Mouse (Mus musculus) liver, embryonic 11.5 days (tissue): Measurements from ENCODE around the gene Zpld1. TPM values are rescaled to one million over a fixed set of nuclear protein-coding genes. Genes with fewer than 3 reads are reported as not detected.

Experiments
- ATAC-seq: fragments of 200-750 bp; cut with Nextera tagmentation; replicated peaks from 2 replicates; pipeline ENCODE4 v1.8.0; 2017; ENCODE audit warnings: moderate number of reproducible peaks, mild to moderate bottlenecking, moderate TSS enrichment, moderate library complexity; ENCODE audit not compliant: low FRiP score
- DNase-seq: peaks from one replicate; pipeline ENCODE4 v3.0.0-alpha.2; 2017; ENCODE audit warnings: low spot score
- H3K27ac ChIP-seq: fragments of 300-500 bp; sonication (generic); 2 replicates; pipeline ENCODE4 v1.5.1; 2014; ENCODE audit warnings: mild to moderate bottlenecking, low read depth, low read length, control low read depth
- H3K27me3 ChIP-seq: fragments of 300-500 bp; sonication (generic); replicated peaks from 2 replicates; pipeline ENCODE4 v1.6.1; 2014; ENCODE audit warnings: low read length, mixed read lengths; ENCODE audit not compliant: control insufficient read depth, insufficient read depth
- H3K36me3 ChIP-seq: fragments of 300-500 bp; sonication (generic); 2 replicates; pipeline ENCODE4 v1.6.1; 2014; ENCODE audit warnings: mild to moderate bottlenecking, low read length, moderate library complexity, mixed read lengths; ENCODE audit not compliant: control insufficient read depth, insufficient read depth
- H3K4me1 ChIP-seq: fragments of 300-500 bp; sonication (generic); replicated peaks from 2 replicates; pipeline ENCODE4 v1.6.1; 2014; ENCODE audit warnings: low read length, mixed read lengths; ENCODE audit not compliant: control insufficient read depth, insufficient read depth
- H3K4me2 ChIP-seq: fragments of 300-500 bp; sonication (generic); 2 replicates; pipeline ENCODE4 v1.6.1; 2014; ENCODE audit warnings: mild to moderate bottlenecking, control low read depth, moderate library complexity
- H3K4me3 ChIP-seq: fragments of 300-500 bp; sonication (generic); 2 replicates; pipeline ENCODE4 v1.5.1; 2014; ENCODE audit warnings: low read depth, low read length, control low read depth
- H3K9ac ChIP-seq: fragments of 300-500 bp; sonication (generic); 2 replicates; pipeline ENCODE4 v1.6.1; 2014; ENCODE audit warnings: low read depth, low read length, control low read depth
- H3K9me3 ChIP-seq: fragments of 300-500 bp; sonication (generic); 2 replicates; pipeline ENCODE4 v1.6.1; 2016; ENCODE audit warnings: low read length, inconsistent platforms, mixed read lengths; ENCODE audit not compliant: control insufficient read depth
- WGBS: fragments of 180-500 bp; shearing (Covaris S2); extraction: QIAGEN DNeasy Blood & Tissue Kit; methylation state at CpG from one replicate; pipeline ENCODE4 v1.1.7; 2014; 5-methylcytosine and 5-hydroxymethylcytosine counted together
- polyA plus RNA-seq: library from polyadenylated mRNA; unstranded; fragments of >200 nt; fragmentation: Nextera tagmentation; extraction: Ambion mirVana; gene quantifications from 2 replicates; pipeline ENCODE4 v1.2.1, GENCODE M21; 2014

Zpld1 gene
- polyA plus RNA-seq: not detected in 2 replicates

GRCm38 (mm10) chr16:55297886-55298285 lies at the start of gene Zpld1:
Gene Zpld1 (minus strand): TSS chr16:55297986.
- DNase-seq (no peak), ATAC-seq (no peak)
- Histone ChIP-seq H3K4me2 (no peak within 1 kb of the TSS), H3K27ac (no peak within 1 kb of the TSS), H3K27me3 (no peaks in the 10 kb centered on the region), H3K4me3 (no peak within 1 kb of the TSS), H3K36me3 (no peaks in the 10 kb centered on the region), H3K4me1 (no peaks in the 10 kb centered on the region), H3K9me3 (no peaks in the 10 kb centered on the region), H3K9ac (no peak within 1 kb of the TSS)
- 89% methylated on average over 2 of the region's 2 CpGs for WGBS

GRCm38 (mm10) chr16:55345644-55346043 lies 47.9 kb upstream of the Zpld1 start:
- no peaks in the 10 kb centered on the region for H3K4me1 ChIP-seq
- DNase-seq: no peak
- no peak overlapping the region for H3K9ac ChIP-seq
- ATAC-seq: no peak
- WGBS: 74% methylated on average over 3 of the region's 3 CpGs
- no peaks in the 10 kb centered on the region for H3K27me3 ChIP-seq
- no peaks in the 10 kb centered on the region for H3K9me3 ChIP-seq
- no peaks in the 10 kb centered on the region for H3K36me3 ChIP-seq
- no peak overlapping the region for H3K4me2 ChIP-seq
- H3K27ac ChIP-seq: no peak overlapping the region
- H3K4me3 ChIP-seq: no peak overlapping the region

- Histone ChIP-seq H3K4me3 (no peak overlapping the region), H3K9ac (no peak overlapping the region), H3K9me3 (no peaks in the 10 kb centered on the region), H3K27ac (no peak overlapping the region), H3K4me2 (no peak overlapping the region), H3K4me1 (no peaks in the 10 kb centered on the region), H3K36me3 (no peaks in the 10 kb centered on the region), H3K27me3 (no peaks in the 10 kb centered on the region)
- 65% methylated on average over 8 of the region's 8 CpGs for WGBS
- ATAC-seq (no peak), DNase-seq (no peak)
Observed at GRCm38 (mm10) chr16:55321542-55322514, 24.0 kb upstream of the Zpld1 start.

- DNase-seq (no peak), ATAC-seq (no peak)
- H3K4me1 ChIP-seq: no peaks in the 10 kb centered on the region
Observed at GRCm38 (mm10) chr16:55316996-55317395, 19.2 kb upstream of the Zpld1 start.

GRCm38 (mm10) chr16:55312106-55312505 lies 14.3 kb upstream of the Zpld1 start:
- no peak for ATAC-seq
- H3K27ac ChIP-seq: no peak overlapping the region
- H3K4me3 ChIP-seq: no peak overlapping the region
- H3K9me3 ChIP-seq: no peaks in the 10 kb centered on the region
- no peak for DNase-seq
- WGBS: 74% methylated on average over 3 of the region's 3 CpGs
- no peak overlapping the region for H3K4me2 ChIP-seq
- H3K36me3 ChIP-seq: no peaks in the 10 kb centered on the region
- no peak overlapping the region for H3K9ac ChIP-seq
- no peaks in the 10 kb centered on the region for H3K4me1 ChIP-seq
- no peaks in the 10 kb centered on the region for H3K27me3 ChIP-seq

More at GRCm38 (mm10) chr16:55316996-55317395, 19.2 kb upstream of the Zpld1 start:
- Histone ChIP-seq H3K4me3 (no peak overlapping the region), H3K9me3 (no peaks in the 10 kb centered on the region), H3K36me3 (no peaks in the 10 kb centered on the region), H3K27ac (no peak overlapping the region), H3K27me3 (no peaks in the 10 kb centered on the region), H3K4me2 (no peak overlapping the region), H3K9ac (no peak overlapping the region)

DNA sequence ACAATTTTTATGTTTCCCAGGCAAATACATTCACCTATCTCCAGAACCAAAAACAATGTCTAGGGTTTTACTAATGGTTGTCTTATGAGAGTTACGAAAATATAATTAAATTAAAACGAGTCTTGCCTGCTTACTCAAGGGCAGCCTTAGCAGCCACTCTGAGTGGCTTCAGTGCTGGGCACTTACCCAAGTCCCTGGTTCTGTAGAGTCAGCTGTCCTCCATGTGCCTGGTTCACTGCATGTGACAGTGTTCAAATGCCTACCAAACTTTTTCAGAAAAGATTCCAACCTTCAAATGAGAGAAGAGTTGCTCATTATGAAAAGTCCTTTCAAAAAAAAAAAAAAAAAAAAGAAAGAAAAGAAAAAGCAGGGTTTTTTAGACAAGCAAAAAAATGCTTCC lies 15.1 kb downstream of the Zpld1 start:
- H3K9ac ChIP-seq: no peak overlapping the region
- H3K4me3 ChIP-seq: no peak overlapping the region
- no peak for DNase-seq
- no peaks in the 10 kb centered on the region for H3K9me3 ChIP-seq
- no peak overlapping the region for H3K4me2 ChIP-seq
- ATAC-seq: no peak
- no peaks in the 10 kb centered on the region for H3K36me3 ChIP-seq
- H3K4me1 ChIP-seq: no peaks in the 10 kb centered on the region
- no peak overlapping the region for H3K27ac ChIP-seq
- 64% methylated on average over 2 of the region's 2 CpGs for WGBS
- H3K27me3 ChIP-seq: no peaks in the 10 kb centered on the region

GRCm38 (mm10) chr16:55277447-55277846 lies 20.3 kb downstream of the Zpld1 start:
- no peaks in the 10 kb centered on the region for H3K36me3 ChIP-seq
- no peaks in the 10 kb centered on the region for H3K27me3 ChIP-seq
- H3K27ac ChIP-seq: no peak overlapping the region
- no peak for DNase-seq
- ATAC-seq: no peak
- H3K9ac ChIP-seq: no peak overlapping the region
- no peak overlapping the region for H3K4me3 ChIP-seq
- 82% methylated on average over 3 of the region's 3 CpGs for WGBS
- no peaks in the 10 kb centered on the region for H3K9me3 ChIP-seq
- no peak overlapping the region for H3K4me2 ChIP-seq
- no peaks in the 10 kb centered on the region for H3K4me1 ChIP-seq

DNA sequence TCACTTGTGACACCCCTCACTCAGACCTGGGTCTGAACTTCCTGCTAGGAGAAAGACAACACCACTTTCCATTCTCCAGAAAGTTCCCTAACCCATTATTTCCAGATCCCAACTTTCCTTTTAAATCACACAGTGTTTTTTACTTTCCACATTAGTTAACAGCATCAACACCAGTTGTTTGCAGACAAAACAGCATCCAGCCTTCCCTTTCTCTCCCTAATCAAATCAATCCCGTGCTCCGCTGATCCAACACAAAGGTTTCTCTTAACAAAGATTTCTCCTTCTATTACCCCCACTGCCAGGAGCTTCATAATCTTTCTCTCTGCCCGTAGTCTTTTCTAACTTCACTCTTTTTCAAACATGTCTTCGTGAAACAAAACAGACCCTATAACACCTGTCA lies 32.5 kb downstream of the Zpld1 start:
- DNase-seq (no peak), ATAC-seq (no peak)
- Histone ChIP-seq H3K9ac (no peak overlapping the region), H3K4me2 (no peak overlapping the region), H3K9me3 (no peaks in the 10 kb centered on the region), H3K36me3 (no peaks in the 10 kb centered on the region), H3K4me1 (no peaks in the 10 kb centered on the region), H3K27ac (no peak overlapping the region), H3K27me3 (no peaks in the 10 kb centered on the region), H3K4me3 (no peak overlapping the region)
- 54% methylated on average over 4 of the region's 4 CpGs for WGBS
